8 mouse cellular contexts compared by ENCODE assay signal in the genomic region with DNA sequence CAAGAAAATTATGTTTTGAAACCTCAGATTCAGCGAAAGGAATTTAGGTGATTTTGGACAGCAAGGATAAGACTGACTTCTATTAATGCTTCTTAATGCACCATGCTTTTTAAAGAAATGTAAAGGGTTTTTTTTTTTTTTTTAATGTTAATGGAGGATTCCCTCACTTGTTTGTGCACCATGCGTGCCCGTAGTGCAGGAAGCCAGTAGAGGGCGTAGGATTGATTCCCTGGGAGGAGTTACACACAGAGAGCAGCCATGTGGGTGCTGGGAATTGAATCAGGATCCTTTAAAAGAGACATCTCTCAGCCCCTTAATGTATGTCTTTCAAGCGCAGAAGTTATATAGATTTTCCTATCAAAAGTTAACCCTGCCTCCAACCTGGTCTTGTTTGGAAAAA. TPM values are rescaled to one million over a fixed set of nuclear protein-coding genes. Genes with fewer than 3 reads are reported as not detected.
A peak's percentile ranks its signal among the peaks of the same experiment; 100 is the strongest.
DNase-seq lines count a peak whose midpoint lies in the region; ATAC-seq and TF ChIP-seq lines count a peak whose summit lies in the region.

No protein-coding gene starts in this region.

- 21% methylated on average over 5 of the region's 5 CpGs for WGBS in heart, embryonic 13.5 days

- peaks cover 15% of the 10 kb centered on the region for H3K36me3 ChIP-seq in heart, embryonic 13.5 days

- peak overlapping the region; percentile 98 for H3K27ac ChIP-seq in layer of hippocampus, adult 2 months
- H3K27ac ChIP-seq in heart, embryonic 13.5 days (replicated peaks): peak overlapping the region; percentile 100

- H3K4me2 ChIP-seq in heart, embryonic 13.5 days: peak overlapping the region; percentile 75

- H3K9me3 ChIP-seq in heart, embryonic 13.5 days: no peaks in the 10 kb centered on the region

- H3K9ac ChIP-seq in heart, embryonic 13.5 days: peak overlapping the region; percentile 98

- peaks cover 21% of the 10 kb centered on the region for H3K4me1 ChIP-seq in heart, embryonic 13.5 days

- no peaks in the 10 kb centered on the region for H3K27me3 ChIP-seq in heart, embryonic 13.5 days (replicated peaks)

- H3K4me3 ChIP-seq in layer of hippocampus, adult 2 months: peak overlapping the region; percentile 99
- H3K4me3 ChIP-seq in heart, embryonic 13.5 days: peak overlapping the region; percentile 99

- no peak for DNase-seq in layer of hippocampus, adult 2 months (ENCODE audit: low spot score in 2 of 2)
- DNase-seq in layer of hippocampus, postnatal 36 days: no peak
- DNase-seq in c-Kit-positive CD71-positive TER-119-positive erythroid progenitor cells, embryonic 14.5 days (ENCODE audit: low spot score): peak; percentile 55
- DNase-seq in kidney, postnatal 36 days: peak; percentile 30 to 41
- DNase-seq in mesoderm, embryonic 11.5 days (ENCODE audit: low read depth, low spot score): peak; percentile 40
- DNase-seq in thymus, postnatal 10 days (ENCODE audit: low spot score in 2 of 2): peak; percentile 40 to 45
- no peak for DNase-seq in right cerebral cortex, postnatal 10 days (ENCODE audit: low spot score in 2 of 2)

- ATAC-seq in heart, embryonic 13.5 days (ENCODE audit: extremely low read depth, insufficient number of reproducible peaks, low FRiP score, low TSS enrichment): no peak

- peak; percentile 65 for TF ChIP-seq CTCF in layer of hippocampus, adult 2 months (conservative IDR thresholded peaks at IDR 0.05)

RNA-seq across cellular contexts. Expression of a gene that starts 1.1 kb away (rescaled TPM):
- 10 to 100 TPM; 36.7 to 40.8 TPM for total RNA-seq in layer of hippocampus, adult 2 months (2021)
- 10 to 100 TPM; 36.1 to 36.7 TPM for total RNA-seq in layer of hippocampus, postnatal 36 days (2021)
- polyA plus RNA-seq in heart, embryonic 13.5 days (2015; fragmentation: Nextera tagmentation; extraction: Ambion mirVana): 25.7 and 27.1 TPM in 2 replicates

RNA-seq across cellular contexts. Expression of a gene that starts 41.0 kb away (rescaled TPM):
- total RNA-seq in layer of hippocampus, adult 2 months (2021): 1 to 10 TPM; 1.5 to 1.6 TPM
- total RNA-seq in layer of hippocampus, postnatal 36 days (2021): 1 to 10 TPM; 1.4 to 2.1 TPM
- polyA plus RNA-seq in heart, embryonic 13.5 days (2015; fragmentation: Nextera tagmentation; extraction: Ambion mirVana): 4.7 and 5.3 TPM in 2 replicates

Comparison
In these comparisons a context has a peak if more than half of its experiments do, and no peak if none do; other contexts are left out.
1. DNase-seq: peak in c-Kit-positive CD71-positive TER-119-positive erythroid progenitor cells, embryonic 14.5 days (single experiment), kidney, postnatal 36 days (2 of 2), mesoderm, embryonic 11.5 days (single experiment) and thymus, postnatal 10 days (2 of 2); none in layer of hippocampus, adult 2 months (0 of 2), layer of hippocampus, postnatal 36 days (0 of 2) and right cerebral cortex, postnatal 10 days (0 of 2).